Mouse (Mus musculus) testis, adult 2 months (tissue): ENCODE data around the gene Bag6.
"Not testable (repeated sequence)": the region's sequence is repeated elsewhere in the genome, so short reads cannot be mapped to it uniquely, and the experiment has no call there.

ENCODE experiments used
- CTCF ChIP-seq: fragments of 200-500 bp; IDR thresholded peaks from 2 replicates; pipeline ENCODE4 v1.5.1; 2012; ENCODE audit warnings: low read depth, mild to moderate bottlenecking, inconsistent platforms, low read length, moderate library complexity; ENCODE audit not compliant: control insufficient read depth, insufficient read depth, insufficient replicate concordance
- POLR2A ChIP-seq: fragments of 200-500 bp; IDR thresholded peaks from 2 replicates; pipeline ENCODE4 v1.6.1; 2012; ENCODE audit warnings: low read depth, mild to moderate bottlenecking, inconsistent platforms, low read length, moderate library complexity; ENCODE audit not compliant: control insufficient read depth

DNA sequence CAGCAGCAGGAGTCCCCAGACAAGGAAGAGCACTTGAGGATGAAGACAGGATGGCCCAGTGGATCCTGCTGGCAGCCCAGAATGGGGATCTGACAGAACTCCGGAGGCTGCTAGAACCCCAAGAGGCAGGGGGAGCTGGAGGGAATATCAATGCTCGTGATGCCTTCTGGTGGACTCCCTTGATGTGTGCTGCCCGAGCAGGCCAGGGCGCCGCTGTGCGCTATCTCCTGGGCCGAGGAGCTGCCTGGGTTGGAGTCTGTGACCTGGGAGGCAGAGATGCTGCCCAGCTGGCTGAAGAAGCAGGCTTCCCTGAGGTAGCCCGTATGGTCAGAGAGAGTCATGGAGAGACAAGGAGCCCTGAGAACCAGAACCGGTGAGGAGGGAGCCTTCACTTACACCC, 11.7 kb upstream of the Bag6 start:
- not testable (repeated sequence) for TF ChIP-seq CTCF, POLR2A
